Mouse (Mus musculus) testis, adult 2 months (tissue): ENCODE results near the gene Nmt1. TPM values are rescaled to one million over a fixed set of nuclear protein-coding genes. Genes with fewer than 3 reads are reported as not detected.

Source experiments
- H3K27ac ChIP-seq: fragments of 200-500 bp; 2 replicates; pipeline ENCODE4 v1.5.1; 2012; ENCODE audit warnings: low read depth, low read length; ENCODE audit not compliant: control insufficient read depth, insufficient read depth
- H3K27me3 ChIP-seq: fragments of 200-500 bp; 2 replicates; pipeline ENCODE4 v1.6.1; 2012; ENCODE audit warnings: mild to moderate bottlenecking, low read length, moderate library complexity; ENCODE audit not compliant: control insufficient read depth, insufficient read depth
- H3K36me3 ChIP-seq: fragments of 200-500 bp; 2 replicates; pipeline ENCODE4 v1.6.1; 2012; ENCODE audit warnings: mild to moderate bottlenecking, low read length; ENCODE audit not compliant: control insufficient read depth, insufficient read depth
- H3K4me1 ChIP-seq: fragments of 200-500 bp; 2 replicates; pipeline ENCODE4 v1.6.1; 2012; ENCODE audit warnings: low read length; ENCODE audit not compliant: control insufficient read depth, insufficient read depth
- H3K4me3 ChIP-seq: fragments of 200-500 bp; 2 replicates; pipeline ENCODE4 v1.5.1; 2012; ENCODE audit warnings: low read depth, mild to moderate bottlenecking, low read length, moderate library complexity, mixed read lengths; ENCODE audit not compliant: control insufficient read depth
- CTCF ChIP-seq: fragments of 200-500 bp; IDR thresholded peaks from 2 replicates; pipeline ENCODE4 v1.5.1; 2012; ENCODE audit warnings: low read depth, mild to moderate bottlenecking, inconsistent platforms, low read length, moderate library complexity; ENCODE audit not compliant: control insufficient read depth, insufficient read depth, insufficient replicate concordance
- POLR2A ChIP-seq: fragments of 200-500 bp; IDR thresholded peaks from 2 replicates; pipeline ENCODE4 v1.6.1; 2012; ENCODE audit warnings: low read depth, mild to moderate bottlenecking, inconsistent platforms, low read length, moderate library complexity; ENCODE audit not compliant: control insufficient read depth
- polyA plus RNA-seq: library from polyadenylated mRNA; depleted of rRNA; stranded (reverse); fragments of >200 nt; gene quantifications from 2 replicates; pipeline ENCODE4 v1.2.3, GENCODE M21; 2012

The Nmt1 gene
- polyA plus RNA-seq, 1 experiment: 97.3 TPM

- Histone ChIP-seq H3K36me3 (no peaks in the 10 kb centered on the region; the same call in 1 of the 2 replicates), H3K4me1 (no peaks in the 10 kb centered on the region; the same call in 1 of the 2 replicates), H3K4me3 (no peak overlapping the region), H3K27ac (no peak overlapping the region), H3K27me3 (no peaks in the 10 kb centered on the region)
- TF ChIP-seq POLR2A (no peak), CTCF (no peak)
These were observed 45.7 kb downstream of the Nmt1 start for GRCm38 (mm10) chr11:103073671-103074070.

- no peak overlapping the region for H3K4me3 ChIP-seq
- no peak for TF ChIP-seq POLR2A
- TF ChIP-seq CTCF: no peak
- H3K36me3 ChIP-seq: no peaks in the 10 kb centered on the region; the same call in 1 of the 2 replicates
- no peaks in the 10 kb centered on the region; the same call in 1 of the 2 replicates for H3K4me1 ChIP-seq
- no peaks in the 10 kb centered on the region for H3K27me3 ChIP-seq
- H3K27ac ChIP-seq: no peak overlapping the region
These were observed 46.2 kb downstream of the Nmt1 start for GRCm38 (mm10) chr11:103074121-103074650.

GRCm38 (mm10) chr11:103074796-103075323 is 46.9 kb downstream of the Nmt1 start:
- no peak overlapping the region for H3K27ac ChIP-seq
- no peak overlapping the region for H3K4me3 ChIP-seq
- TF ChIP-seq CTCF (no peak), POLR2A (no peak)
- H3K36me3 ChIP-seq: no peaks in the 10 kb centered on the region
- no peaks in the 10 kb centered on the region for H3K27me3 ChIP-seq
- H3K4me1 ChIP-seq: no peaks in the 10 kb centered on the region; the same call in 1 of the 2 replicates

- peaks cover 10% of the 10 kb centered on the region for H3K4me1 ChIP-seq
- H3K27ac ChIP-seq: no peak overlapping the region
- no peaks in the 10 kb centered on the region for H3K27me3 ChIP-seq
- H3K4me3 ChIP-seq: no peak overlapping the region
- no peak for TF ChIP-seq CTCF
- TF ChIP-seq POLR2A: no peak
- no peaks in the 10 kb centered on the region for H3K36me3 ChIP-seq
These were observed 48.0 kb downstream of the Nmt1 start for GRCm38 (mm10) chr11:103076010-103076409.

GRCm38 (mm10) chr11:103076581-103076980 is 48.6 kb downstream of the Nmt1 start:
- no peak overlapping the region for H3K27ac ChIP-seq
- H3K36me3 ChIP-seq: no peaks in the 10 kb centered on the region
- TF ChIP-seq CTCF (no peak), POLR2A (no peak)

GRCm38 (mm10) chr11:103078131-103078530 is 50.1 kb downstream of the Nmt1 start:
- peaks cover 10% of the 10 kb centered on the region for H3K4me1 ChIP-seq
- TF ChIP-seq CTCF: no peak
- no peak for TF ChIP-seq POLR2A
- no peak overlapping the region for H3K4me3 ChIP-seq
- H3K27ac ChIP-seq: no peak overlapping the region
- H3K27me3 ChIP-seq: no peaks in the 10 kb centered on the region
- no peaks in the 10 kb centered on the region for H3K36me3 ChIP-seq

More at GRCm38 (mm10) chr11:103076581-103076980, 48.6 kb downstream of the Nmt1 start:
- Histone ChIP-seq H3K4me1 (peaks cover 10% of the 10 kb centered on the region), H3K4me3 (no peak overlapping the region), H3K27me3 (no peaks in the 10 kb centered on the region)

- Histone ChIP-seq H3K4me1 (peaks cover 10% of the 10 kb centered on the region), H3K36me3 (no peaks in the 10 kb centered on the region), H3K4me3 (peak overlapping the region; percentile 0), H3K27ac (no peak overlapping the region), H3K27me3 (no peaks in the 10 kb centered on the region)
- TF ChIP-seq CTCF (no peak), POLR2A (no peak)
These were observed 52.5 kb downstream of the Nmt1 start for GRCm38 (mm10) chr11:103080323-103081091.

GRCm38 (mm10) chr11:103081631-103082030 is 53.6 kb downstream of the Nmt1 start:
- H3K36me3 ChIP-seq: no peaks in the 10 kb centered on the region
- H3K4me3 ChIP-seq: no peak overlapping the region
- no peak overlapping the region for H3K27ac ChIP-seq
- no peak for TF ChIP-seq CTCF
- TF ChIP-seq POLR2A: no peak
- peaks cover 10% of the 10 kb centered on the region for H3K4me1 ChIP-seq
- no peaks in the 10 kb centered on the region for H3K27me3 ChIP-seq
